Mouse (Mus musculus) gastrocnemius, adult 2 months (tissue): ENCODE results near the gene Nrde2. TPM values are rescaled to one million over a fixed set of nuclear protein-coding genes. Genes with fewer than 3 reads are reported as not detected.

Experiments
- DNase-seq: peaks from one replicate; pipeline ENCODE4 v3.0.0; 2022
- H3K27ac ChIP-seq: fragments of 200-600 bp; 2 replicates; pipeline ENCODE4 v1.8.1; 2022; ENCODE audit warnings: mild to moderate bottlenecking
- H3K4me3 ChIP-seq: fragments of 200-600 bp; 2 replicates; pipeline ENCODE4 v1.8.1; 2022; ENCODE audit warnings: mild to moderate bottlenecking, moderate library complexity
- CTCF ChIP-seq: fragments of 200-600 bp; IDR thresholded peaks from 2 replicates; pipeline ENCODE4 v1.8.1; 2022; ENCODE audit warnings: antibody characterized with exemption, mild to moderate bottlenecking, moderate library complexity
- intact Hi-C: fragments of 180-260 bp; cut with DNase I; formaldehyde crosslinking; loops from one replicate; pipeline ENCODE4 v1.15.1; 2025
- long read RNA-seq, 2 experiments: library from polyadenylated mRNA; stranded (forward); transcript quantifications; one replicate each; pipeline ENCODE4 v2.0.0; 2021
- total RNA-seq, 2 experiments: library from RNA; stranded (reverse); gene quantifications; 2 replicates each; pipeline ENCODE4 v1.2.3; 2021

Nrde2 gene
- total RNA-seq = 1 to 10 TPM; 7.8 to 9.1 TPM
- long read RNA-seq, experiment 1, transcript Nrde2-201 (14 exons, 3,718 nt) = major isoform, 14 of 25 reads
- long read RNA-seq, experiment 1, partial matches to known transcripts = 4 of 25 reads
- long read RNA-seq, experiment 1, other reads (novel, unspliced or antisense) = 7 of 25 reads
- long read RNA-seq, experiment 2, transcript Nrde2-201 (14 exons, 3,718 nt) = major isoform, 12 of 15 reads
- long read RNA-seq, experiment 2, partial matches to known transcripts = 0 of 15 reads
- long read RNA-seq, experiment 2, other reads (novel, unspliced or antisense) = 3 of 15 reads

DNA sequence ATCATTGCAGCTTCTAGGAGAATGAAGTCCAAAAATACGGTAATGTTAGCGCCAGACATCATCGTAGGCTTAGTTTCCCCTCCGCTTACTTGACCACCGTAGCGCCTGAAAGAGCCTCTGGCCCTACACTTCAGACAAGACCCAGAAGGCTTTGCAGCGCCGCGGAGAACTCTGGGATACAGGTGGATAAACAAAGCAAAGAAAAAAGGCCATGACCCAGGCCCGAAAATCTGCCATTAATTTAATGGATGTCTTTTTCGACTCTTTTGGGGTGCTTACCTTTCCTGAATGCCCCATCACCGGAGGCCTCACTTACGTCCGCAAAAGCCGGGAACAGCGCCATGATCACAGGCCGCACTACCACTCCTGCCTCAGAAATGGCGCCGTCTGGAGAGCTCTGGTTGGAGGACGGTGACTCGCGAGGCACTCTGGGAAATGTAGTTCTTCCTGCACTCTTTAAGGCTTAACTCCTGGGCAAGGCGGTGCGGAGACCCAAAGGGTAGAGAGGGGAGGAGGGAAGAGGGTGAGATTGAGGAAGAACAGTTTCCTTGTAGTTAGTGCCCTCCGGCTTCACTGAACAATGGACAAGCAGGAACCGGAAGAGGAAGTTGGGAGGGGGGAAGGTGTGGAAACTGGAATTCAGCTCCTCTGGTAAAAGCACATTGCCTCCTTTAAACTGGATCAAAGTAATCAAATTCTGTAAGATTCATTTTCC is at the start of gene Nrde2:
Nrde2 (minus strand) TSS at position 393 of the 715 bp plus-strand sequence.
- DNase-seq = peak; percentile 92
- Histone ChIP-seq H3K4me3 (peak within 1 kb of the TSS; percentile 89), H3K27ac (peak within 1 kb of the TSS; percentile 96)
- intact Hi-C loops = loop anchor here (1.0 kb wide), 1 partner anchor 28 kb away; no protein-coding TSS in a partner anchor
- no peak; the same call in none of the 2 replicates for TF ChIP-seq CTCF

- intact Hi-C loops = no loop called here
- Histone ChIP-seq H3K27ac (no peak overlapping the region), H3K4me3 (no peak overlapping the region)
- no peak for DNase-seq
- no peak for TF ChIP-seq CTCF
Measured at GRCm38 (mm10) chr12:100206926-100207325, 47.5 kb upstream of the Nrde2 start.

GRCm38 (mm10) chr12:100206521-100206920 is 47.1 kb upstream of the Nrde2 start:
- intact Hi-C loops = no loop called here
- TF ChIP-seq CTCF = no peak
- Histone ChIP-seq H3K27ac (no peak overlapping the region), H3K4me3 (no peak overlapping the region)
- DNase-seq = no peak

DNA sequence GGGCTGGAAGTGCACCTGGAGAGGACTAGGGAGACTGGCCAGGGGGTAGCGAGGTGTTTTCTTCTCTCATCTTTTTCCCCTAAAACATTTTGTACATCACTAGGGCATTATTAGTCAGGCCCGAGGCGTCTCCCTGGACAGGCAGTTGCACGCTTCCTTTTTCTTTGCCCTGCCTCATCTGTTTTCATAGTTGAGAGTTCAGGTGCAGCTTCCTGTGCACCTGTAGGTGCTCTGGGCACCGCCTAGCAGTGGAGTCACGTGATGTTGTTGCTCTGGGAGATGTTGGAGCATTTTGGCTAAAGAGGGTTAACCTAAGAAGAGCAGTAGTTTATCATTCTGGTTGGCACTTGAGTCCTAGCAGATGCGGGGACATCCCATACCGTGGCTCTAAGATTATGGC is 45.7 kb upstream of the Nrde2 start:
- no peak for DNase-seq
- 0 out of 2 replicates have a peak overlapping the region, but pooled peaks have one; percentile 3 for H3K4me3 ChIP-seq
- no peak for TF ChIP-seq CTCF
- 0 out of 2 replicates have a peak overlapping the region, but pooled peaks have one; percentile 17 for H3K27ac ChIP-seq
- intact Hi-C loops = no loop called here

DNA sequence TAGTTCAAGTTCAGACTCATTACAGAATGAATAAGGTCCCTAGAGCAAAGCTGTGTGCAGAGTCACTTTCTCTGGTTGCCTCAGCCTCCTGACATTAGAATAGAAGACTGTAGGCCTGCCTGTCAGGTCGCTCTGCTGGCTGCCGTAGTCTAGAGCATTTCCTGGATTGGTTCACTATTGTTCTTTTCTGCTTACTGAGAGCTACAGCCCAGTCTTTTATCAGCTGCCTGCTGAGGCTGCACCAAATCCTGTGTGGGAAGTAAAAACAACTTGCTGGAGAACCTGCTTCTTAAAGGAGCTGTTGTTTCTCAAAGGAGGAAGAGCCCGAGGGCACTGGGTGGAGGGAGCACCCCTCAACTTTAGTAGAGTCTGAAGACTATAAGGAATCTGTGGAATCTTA is 44.3 kb upstream of the Nrde2 start:
- no peak for DNase-seq
- intact Hi-C loops = loop anchor here (1.0 to 5.0 kb wide), 5 partner anchors 73 to 319 kb away; partner anchors contain the start of gene Ttc7b
- Histone ChIP-seq H3K27ac (peak overlapping the region; percentile 99; the same call in 1 of the 2 replicates), H3K4me3 (peak overlapping the region; percentile 95)
- TF ChIP-seq CTCF = no peak

DNA sequence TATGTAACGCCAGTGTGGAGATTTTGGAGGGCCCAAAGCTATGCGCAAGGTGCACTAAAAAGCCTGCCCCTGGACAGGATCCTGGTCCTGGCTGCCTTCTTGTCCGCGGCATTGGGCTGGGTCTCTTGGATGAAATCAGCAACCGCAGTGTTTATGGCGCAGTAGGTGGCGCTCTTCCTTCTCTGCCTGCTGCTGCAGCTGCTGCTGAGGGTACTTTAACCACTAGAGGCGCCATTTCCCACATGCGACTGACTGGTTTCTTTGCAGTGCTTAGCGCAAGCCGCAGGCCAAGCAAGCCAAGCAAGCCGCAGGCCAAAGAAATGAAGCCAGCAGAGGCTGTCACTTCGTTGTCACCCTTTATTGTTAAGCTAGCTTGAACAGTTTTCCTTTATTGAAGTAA is 42.4 kb upstream of the Nrde2 start:
- Histone ChIP-seq H3K4me3 (peak overlapping the region; percentile 95), H3K27ac (peak overlapping the region; percentile 99)
- DNase-seq = peak; percentile 94
- intact Hi-C loops = loop anchor here (2.0 to 5.0 kb wide), 5 partner anchors 105 to 320 kb away; partner anchors contain the start of gene Ttc7b
- TF ChIP-seq CTCF = no peak; the same call in 1 of the 2 replicates

DNA sequence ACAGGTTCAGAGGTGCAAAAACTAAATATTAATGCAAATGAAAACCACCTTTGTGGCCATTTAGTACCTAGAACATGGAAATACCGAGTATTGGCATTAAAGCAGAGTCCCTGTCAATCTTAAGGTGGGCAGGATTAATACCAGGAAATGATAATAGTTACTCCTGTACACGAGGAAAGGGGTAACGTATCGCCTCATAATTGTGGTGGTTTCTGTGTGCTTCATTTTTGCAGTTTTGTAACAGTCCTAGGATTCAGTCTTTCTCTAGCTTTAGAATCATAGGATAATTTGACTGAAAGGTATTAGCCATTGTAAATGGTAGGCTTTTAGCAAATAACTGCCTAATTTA is 41.9 kb upstream of the Nrde2 start:
- peak overlapping the region; percentile 99 for H3K27ac ChIP-seq
- intact Hi-C loops = loop anchor here (2.0 to 5.0 kb wide), 5 partner anchors 106 to 321 kb away; partner anchors contain the start of gene Ttc7b
- DNase-seq = no peak
- no peak for TF ChIP-seq CTCF
- peak overlapping the region; percentile 95 for H3K4me3 ChIP-seq

- TF ChIP-seq CTCF = no peak
- intact Hi-C loops = loop anchor here (2.0 to 5.0 kb wide), 5 partner anchors 106 to 321 kb away; partner anchors contain the start of gene Ttc7b
Measured at GRCm38 (mm10) chr12:100200645-100201362, 41.4 kb upstream of the Nrde2 start.

GRCm38 (mm10) chr12:100199891-100200644 is 40.6 kb upstream of the Nrde2 start:
- intact Hi-C loops = loop anchor here (1.0 to 5.0 kb wide), 6 partner anchors 13 to 322 kb away; partner anchors contain the start of gene Ttc7b
- Histone ChIP-seq H3K4me3 (peak overlapping the region; percentile 95), H3K27ac (peak overlapping the region; percentile 99)
- no peak for TF ChIP-seq CTCF
- DNase-seq = peak; percentile 82

More at GRCm38 (mm10) chr12:100200645-100201362, 41.4 kb upstream of the Nrde2 start:
- no peak for DNase-seq
- peak overlapping the region; percentile 95 for H3K4me3 ChIP-seq
- peak overlapping the region; percentile 99 for H3K27ac ChIP-seq

- DNase-seq = peak; percentile 98
- peak; percentile 8; the same call in 1 of the 2 replicates for TF ChIP-seq CTCF
- Histone ChIP-seq H3K27ac (peak within 1 kb of the TSS; percentile 99), H3K4me3 (peak within 1 kb of the TSS; percentile 95)
- intact Hi-C loops = loop anchor here (1.0 kb wide), 1 partner anchor 12 kb away; no protein-coding TSS in a partner anchor
Measured at GRCm38 (mm10) chr12:100198967-100199660, 39.7 kb upstream of the Nrde2 start, which contains the start of gene Calm1. Gene Calm1, plus strand, starts transcription at chr12:100199435.

- H3K4me3 ChIP-seq = no peak overlapping the region
- TF ChIP-seq CTCF = no peak
- peak; percentile 82 for DNase-seq
- intact Hi-C loops = no loop called here
- peak overlapping the region; percentile 99 for H3K27ac ChIP-seq
Measured at GRCm38 (mm10) chr12:100196786-100197185, 37.3 kb upstream of the Nrde2 start.
